Mouse (Mus musculus) lung, embryonic 16.5 days (tissue): Measurements from ENCODE around the gene Srr. TPM values are rescaled to one million over a fixed set of nuclear protein-coding genes. Genes with fewer than 3 reads are reported as not detected.

ENCODE experiments used
- ATAC-seq: fragments of 200-750 bp; cut with Nextera tagmentation; 2 replicates; pipeline ENCODE4 v1.8.0; 2017; ENCODE audit warnings: low read depth, mild to moderate bottlenecking, moderate library complexity
- H3K27ac ChIP-seq: fragments of 300-500 bp; sonication (generic); 2 replicates; pipeline ENCODE4 v1.5.1; 2014; ENCODE audit warnings: mild to moderate bottlenecking, control low read depth, low read length
- H3K27me3 ChIP-seq: fragments of 300-500 bp; sonication (generic); 2 replicates; pipeline ENCODE4 v1.6.1; 2014; ENCODE audit warnings: low read depth, low read length, mixed read lengths; ENCODE audit not compliant: control insufficient read depth, insufficient read depth
- H3K36me3 ChIP-seq: fragments of 300-500 bp; sonication (generic); 2 replicates; pipeline ENCODE4 v1.6.1; 2014; ENCODE audit warnings: low read length; ENCODE audit not compliant: control insufficient read depth, insufficient read depth
- H3K4me1 ChIP-seq: fragments of 300-500 bp; sonication (generic); replicated peaks from 2 replicates; pipeline ENCODE4 v1.6.1; 2014; ENCODE audit warnings: low read length, mixed read lengths; ENCODE audit not compliant: control insufficient read depth, insufficient read depth
- H3K4me2 ChIP-seq: fragments of 300-500 bp; sonication (generic); 2 replicates; pipeline ENCODE4 v1.6.1; 2014; ENCODE audit warnings: low read depth, low read length, control low read depth
- H3K4me3 ChIP-seq: fragments of 300-500 bp; sonication (generic); 2 replicates; pipeline ENCODE4 v1.5.1; 2014; ENCODE audit warnings: mild to moderate bottlenecking, low read length, control low read depth
- H3K9ac ChIP-seq: fragments of 300-500 bp; sonication (generic); 2 replicates; pipeline ENCODE4 v1.6.1; 2014; ENCODE audit warnings: low read length, control low read depth
- H3K9me3 ChIP-seq: fragments of 300-500 bp; sonication (generic); 2 replicates; pipeline ENCODE4 v1.6.1; 2016; ENCODE audit warnings: low read length; ENCODE audit not compliant: control insufficient read depth
- WGBS: fragments of 180-500 bp; shearing (Covaris S2); extraction: QIAGEN DNeasy Blood & Tissue Kit; methylation state at CpG from one replicate; pipeline ENCODE4 v1.1.7; 2014; 5-methylcytosine and 5-hydroxymethylcytosine counted together
- polyA plus RNA-seq: library from polyadenylated mRNA; unstranded; fragments of >200 nt; fragmentation: Nextera tagmentation; extraction: Ambion mirVana; gene quantifications from 2 replicates; pipeline ENCODE4 v1.2.1, GENCODE M21; 2015

Gene Srr
- polyA plus RNA-seq, 1 experiment from 2014 or later = 21.4 TPM

DNA sequence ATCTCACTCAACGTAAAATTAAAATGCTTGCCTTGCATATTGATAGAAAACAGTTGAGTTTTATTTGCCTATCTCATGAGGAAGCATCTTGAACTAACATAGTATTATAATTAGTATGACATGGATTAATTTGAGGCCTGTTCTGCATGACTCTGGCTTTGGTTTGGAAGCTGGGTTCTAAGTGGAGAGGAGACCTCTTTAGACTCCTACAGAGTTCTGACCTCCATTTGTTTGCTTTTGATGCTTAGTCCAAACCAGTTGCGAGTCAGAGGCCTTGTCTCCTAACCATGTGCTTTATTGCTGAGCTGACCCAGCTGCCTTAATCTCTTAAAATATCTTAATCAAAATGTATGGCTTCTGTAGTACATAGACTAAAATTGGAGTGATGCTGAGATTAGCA is 31.9 kb upstream of the Srr start:
- Histone ChIP-seq H3K27me3 (no peaks in the 10 kb centered on the region), H3K36me3 (no peaks in the 10 kb centered on the region; the same call in 1 of the 2 replicates), H3K9ac (no peak overlapping the region), H3K4me1 (peaks cover 4% of the 10 kb centered on the region; the same call in 1 of the 2 replicates), H3K4me2 (no peak overlapping the region), H3K9me3 (no peaks in the 10 kb centered on the region), H3K27ac (no peak overlapping the region), H3K4me3 (no peak overlapping the region)
- 85% methylated on average over 2 of the region's 2 CpGs for WGBS
- no peak for ATAC-seq

DNA sequence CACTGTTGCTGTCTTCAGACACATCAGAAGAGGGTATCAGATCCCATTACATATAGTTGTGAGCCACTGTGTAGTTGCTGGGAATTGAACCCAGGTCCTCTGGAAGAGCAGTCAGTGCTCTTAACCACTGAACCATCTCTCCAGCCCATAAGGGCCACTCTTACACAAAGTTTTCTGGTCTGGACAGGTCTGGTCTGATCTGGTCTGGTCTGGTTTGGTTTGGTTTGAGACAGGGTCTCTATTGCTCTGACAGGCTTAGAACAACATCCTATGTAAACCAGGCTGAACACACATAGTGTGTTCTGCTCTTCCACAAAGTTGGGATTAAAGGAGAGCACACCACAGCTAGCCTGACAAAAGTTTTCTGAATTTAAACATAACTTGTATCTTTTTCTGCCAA is 30.3 kb upstream of the Srr start:
- H3K27me3 ChIP-seq = no peaks in the 10 kb centered on the region
- H3K36me3 ChIP-seq = no peaks in the 10 kb centered on the region; the same call in 1 of the 2 replicates
- no peaks in the 10 kb centered on the region for H3K9me3 ChIP-seq
- peaks cover 4% of the 10 kb centered on the region; the same call in 1 of the 2 replicates for H3K4me1 ChIP-seq
- ATAC-seq = no peak
- no peak overlapping the region for H3K27ac ChIP-seq
- H3K9ac ChIP-seq = no peak overlapping the region
- no peak overlapping the region for H3K4me3 ChIP-seq
- H3K4me2 ChIP-seq = no peak overlapping the region

DNA sequence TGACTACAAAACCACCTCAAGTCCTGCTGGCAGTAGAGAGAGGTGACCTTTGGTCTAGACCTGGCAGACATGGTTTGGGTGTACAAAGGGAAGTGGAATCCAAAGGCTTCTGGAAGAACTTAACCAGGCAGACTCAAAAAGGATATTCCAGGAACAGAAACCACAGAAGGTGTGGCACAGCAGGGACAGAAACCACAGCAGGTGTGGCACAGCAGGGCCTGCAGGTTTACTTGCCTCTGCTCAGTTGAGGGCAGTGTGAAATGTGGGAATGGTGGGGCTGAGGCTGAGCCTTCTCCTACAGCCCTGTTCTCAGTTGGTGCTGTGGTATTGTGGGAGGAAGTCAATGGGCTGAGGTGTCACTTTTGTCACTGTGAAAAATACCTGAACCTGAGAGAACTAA is 29.2 kb upstream of the Srr start:
- Histone ChIP-seq H3K27me3 (no peaks in the 10 kb centered on the region), H3K36me3 (no peaks in the 10 kb centered on the region; the same call in 1 of the 2 replicates), H3K4me2 (no peak overlapping the region), H3K4me3 (no peak overlapping the region), H3K9me3 (no peaks in the 10 kb centered on the region), H3K4me1 (peaks cover 2% of the 10 kb centered on the region; the same call in 1 of the 2 replicates), H3K9ac (no peak overlapping the region), H3K27ac (no peak overlapping the region)
- ATAC-seq = no peak

DNA sequence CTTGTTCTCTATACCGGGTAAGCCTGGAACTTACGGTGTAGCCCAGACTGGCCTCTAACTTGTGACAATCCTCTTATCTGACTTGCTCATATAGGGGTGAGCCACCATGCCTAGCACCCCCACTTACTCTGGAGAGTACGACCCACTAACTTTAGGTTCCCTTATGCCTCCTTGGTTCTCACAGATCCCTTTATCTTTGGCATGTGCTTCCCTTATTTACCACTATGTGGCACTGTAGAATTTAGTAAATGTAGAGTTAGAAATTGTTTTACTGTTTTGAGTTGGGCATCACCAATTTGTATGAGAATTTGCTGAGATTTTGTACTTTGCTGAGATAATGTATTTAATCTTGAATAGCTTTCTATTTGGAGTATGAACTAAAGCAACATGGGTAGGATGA is 20.6 kb upstream of the Srr start:
- Histone ChIP-seq H3K9ac (no peak overlapping the region), H3K4me2 (no peak overlapping the region), H3K4me3 (no peak overlapping the region), H3K9me3 (no peaks in the 10 kb centered on the region), H3K27ac (no peak overlapping the region), H3K27me3 (no peaks in the 10 kb centered on the region), H3K36me3 (peaks cover 7% of the 10 kb centered on the region), H3K4me1 (no peaks in the 10 kb centered on the region)
- WGBS = 70% methylated on average over 3 of the region's 3 CpGs
- ATAC-seq = peak; percentile 31; the same call in 1 of the 2 replicates

DNA sequence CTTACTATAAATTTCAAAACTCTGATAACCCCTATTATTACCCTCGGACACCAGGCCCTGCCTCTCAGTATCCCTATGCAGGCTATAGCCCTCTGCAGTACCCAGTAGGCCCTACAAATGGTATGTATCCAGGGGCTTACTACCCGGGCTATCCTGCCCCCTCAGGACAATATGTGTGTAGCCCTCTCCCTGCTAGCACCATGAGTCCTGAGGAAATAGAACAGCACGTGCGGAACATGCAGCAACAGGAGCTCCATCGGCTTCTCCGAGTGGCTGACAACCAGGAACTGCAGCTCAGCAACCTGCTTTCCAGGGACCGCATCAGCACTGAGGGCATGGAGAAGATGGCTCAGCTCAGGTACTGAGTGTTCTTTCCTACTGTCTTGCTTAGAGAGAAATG is 4.6 kb upstream of the Srr start:
- H3K9me3 ChIP-seq = no peaks in the 10 kb centered on the region
- no peak overlapping the region for H3K4me2 ChIP-seq
- no peak overlapping the region for H3K27ac ChIP-seq
- no peak overlapping the region for H3K4me3 ChIP-seq
- H3K27me3 ChIP-seq = no peaks in the 10 kb centered on the region
- 93% methylated on average over 7 of the region's 7 CpGs for WGBS
- H3K9ac ChIP-seq = no peak overlapping the region
- H3K36me3 ChIP-seq = peaks cover 32% of the 10 kb centered on the region
- no peak for ATAC-seq
- peaks cover 7% of the 10 kb centered on the region; the same call in 1 of the 2 replicates for H3K4me1 ChIP-seq

DNA sequence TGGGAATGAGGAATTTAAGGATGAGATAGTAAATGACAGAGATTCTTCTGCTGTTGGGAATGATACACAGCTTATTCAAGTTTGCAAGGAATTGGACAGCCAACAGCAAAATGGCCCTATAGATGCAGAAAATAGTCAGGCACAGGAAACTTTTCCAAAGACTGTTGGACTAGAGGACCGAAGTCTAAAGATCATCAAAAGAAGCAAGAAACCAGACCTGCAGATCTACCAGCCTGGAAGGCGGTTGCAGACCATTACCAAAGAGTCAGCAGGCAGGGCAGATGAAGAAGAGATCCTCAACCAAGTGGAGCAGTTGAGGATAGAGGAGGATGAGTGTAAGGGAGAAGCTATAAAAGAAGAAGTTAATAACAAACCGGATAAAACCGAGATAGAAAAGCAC is 3.4 kb upstream of the Srr start:
- no peak overlapping the region for H3K4me3 ChIP-seq
- 85% methylated on average over 4 of the region's 4 CpGs for WGBS
- H3K27me3 ChIP-seq = no peaks in the 10 kb centered on the region

DNA sequence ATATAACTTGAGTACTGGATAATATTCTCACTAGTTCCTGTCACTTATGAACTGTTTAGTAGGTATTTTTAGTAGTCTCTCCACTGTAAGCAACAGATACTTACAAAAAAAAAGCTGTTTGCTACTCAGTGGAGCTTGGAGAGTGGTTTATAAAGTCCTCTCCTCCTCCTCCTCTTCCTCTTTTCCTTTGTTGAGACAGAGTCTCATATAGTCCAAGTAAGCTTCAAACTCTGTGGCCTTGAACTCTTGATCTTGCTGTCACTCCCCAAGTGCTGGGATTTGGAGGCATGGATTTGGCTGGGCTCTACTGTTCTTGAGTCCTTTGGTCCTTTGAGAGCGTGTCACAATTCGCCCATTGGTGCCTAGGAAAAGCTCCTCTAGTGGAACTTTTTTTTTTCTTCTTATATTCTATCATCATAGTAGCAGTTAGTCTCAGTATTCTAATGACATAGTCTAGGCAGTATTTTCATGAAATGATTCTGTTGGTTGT is 1.5 kb upstream of the Srr start:
- no peak overlapping the region for H3K27ac ChIP-seq
- H3K9ac ChIP-seq = no peak overlapping the region
- H3K36me3 ChIP-seq = peaks cover 12% of the 10 kb centered on the region
- ATAC-seq = no peak
- 83% methylated on average over 2 of the region's 2 CpGs for WGBS
- no peaks in the 10 kb centered on the region for H3K27me3 ChIP-seq
- no peak overlapping the region for H3K4me3 ChIP-seq
- H3K4me2 ChIP-seq = peak overlapping the region; percentile 71
- no peaks in the 10 kb centered on the region for H3K9me3 ChIP-seq
- peaks cover 15% of the 10 kb centered on the region; the same call in 1 of the 2 replicates for H3K4me1 ChIP-seq

More for the DNA sequence above, 3.4 kb upstream of the Srr start:
- peaks cover 20% of the 10 kb centered on the region for H3K36me3 ChIP-seq
- no peak overlapping the region for H3K27ac ChIP-seq
- no peak for ATAC-seq
- H3K9me3 ChIP-seq = no peaks in the 10 kb centered on the region
- peaks cover 15% of the 10 kb centered on the region; the same call in 1 of the 2 replicates for H3K4me1 ChIP-seq
- H3K4me2 ChIP-seq = no peak overlapping the region
- no peak overlapping the region for H3K9ac ChIP-seq

DNA sequence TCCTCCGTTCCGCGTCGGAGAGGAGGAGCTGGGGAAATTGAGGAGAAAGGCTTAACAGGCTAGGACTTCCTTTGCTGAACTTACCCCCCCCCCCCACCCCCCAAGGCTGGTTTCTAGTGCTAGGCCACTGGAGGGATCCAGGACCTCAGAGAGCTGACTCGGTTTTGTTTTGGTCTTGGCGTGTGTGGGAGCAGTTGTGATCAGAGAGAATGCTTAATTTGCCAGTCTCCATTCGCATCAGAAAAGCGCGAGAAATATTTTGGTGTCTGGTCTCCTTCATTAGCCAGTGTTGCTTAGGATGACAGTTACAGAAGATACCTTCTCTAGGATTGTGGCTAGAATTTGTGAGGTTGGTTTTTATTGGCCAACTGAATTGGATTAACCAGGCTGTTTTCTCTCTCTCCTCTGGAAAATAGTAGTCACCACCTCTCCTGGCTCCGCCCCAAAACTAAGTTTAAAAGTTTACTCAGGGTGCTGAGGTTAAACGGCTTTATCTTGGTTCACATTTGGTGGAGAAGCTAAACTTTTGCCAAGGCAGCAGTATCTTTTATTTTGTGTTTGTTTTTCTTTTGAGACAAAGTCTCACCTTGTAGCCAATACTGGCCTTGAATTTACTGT is 749 bp upstream of the Srr start:
- WGBS = 3% methylated on average over 11 of the region's 11 CpGs
- H3K36me3 ChIP-seq = peaks cover 12% of the 10 kb centered on the region
- ATAC-seq = no peak; the same call in 1 of the 2 replicates
- no peaks in the 10 kb centered on the region for H3K27me3 ChIP-seq
- H3K4me1 ChIP-seq = peaks cover 15% of the 10 kb centered on the region; the same call in 1 of the 2 replicates
- peak overlapping the region; percentile 99 for H3K4me3 ChIP-seq
- H3K9me3 ChIP-seq = no peaks in the 10 kb centered on the region
- peak overlapping the region; percentile 99 for H3K27ac ChIP-seq
- H3K9ac ChIP-seq = peak overlapping the region; percentile 99
- peak overlapping the region; percentile 71 for H3K4me2 ChIP-seq

DNA sequence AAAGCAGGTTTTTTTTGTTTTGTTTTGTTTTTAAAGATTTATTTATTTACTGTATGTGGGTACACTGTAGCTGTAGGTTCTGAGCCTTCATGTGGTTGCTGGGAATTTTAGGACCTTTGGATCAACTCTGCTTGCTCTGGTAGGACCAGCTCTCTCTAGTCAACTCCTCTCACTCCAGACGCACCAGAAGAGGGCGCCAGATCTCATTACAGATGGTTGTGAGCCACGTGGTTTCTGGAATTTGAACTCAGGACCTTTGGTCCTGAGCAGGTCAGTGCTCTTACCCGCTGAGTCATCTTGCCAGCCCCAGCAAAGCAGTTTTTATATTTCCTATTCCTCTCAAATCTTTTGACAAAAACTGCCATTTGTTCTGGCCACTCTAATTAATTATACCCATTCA is 1.6 kb downstream of the Srr start:
- WGBS = 59% methylated on average over 4 of the region's 4 CpGs
- Histone ChIP-seq H3K4me3 (no peak overlapping the region), H3K4me1 (peaks cover 15% of the 10 kb centered on the region; the same call in 1 of the 2 replicates), H3K36me3 (peaks cover 4% of the 10 kb centered on the region; the same call in 1 of the 2 replicates), H3K9me3 (no peaks in the 10 kb centered on the region), H3K27ac (no peak overlapping the region), H3K4me2 (no peak overlapping the region), H3K27me3 (no peaks in the 10 kb centered on the region), H3K9ac (no peak overlapping the region)
- no peak for ATAC-seq
